Mouse (Mus musculus) embryonic stem cell, embryonic (primary cell): Measurements from ENCODE around the gene Igdcc3.

Experiments
- CTCF ChIA-PET, 4 experiments: fragments of 300-600 bp in 2 of 4; fragments of 350-600 bp in 2 of 4; sonication (Branson Sonifier 250); formaldehyde crosslinking; loops; one replicate each; lab custom pipeline; 2022; ENCODE audit warnings: inconsistent platforms in 2 of 4; lab: Charles Lee
- POLR2A ChIA-PET, 4 experiments: fragments of 300-600 bp in 2 of 4; fragments of 350-600 bp in 2 of 4; sonication (Branson Sonifier 250); formaldehyde crosslinking; loops; one replicate each; lab custom pipeline; 2022; ENCODE audit warnings: antibody characterized with exemption in 4 of 4, inconsistent platforms in 1 of 4; lab: Charles Lee

Gene Igdcc3

GRCm38 (mm10) chr9:65140936-65141305, at the start of gene Igdcc3:
TSS of gene Igdcc3 (plus strand) at chr9:65141189.
- ChIA-PET POLR2A (interaction anchor here in 3 of 4 experiments (0.6 to 3.7 kb wide), 23 partner anchors 12 to 920 kb away, joined by 3 to 42 read pairs (median 4); partner anchors contain the start of genes Parp16 (in 2 of the 3) and Hacd3 (in 1 of the 3)), CTCF (interaction anchor here in 3 of 4 experiments (0.6 to 3.0 kb wide), 5 partner anchors 13 to 107 kb away, joined by 3 to 28 read pairs (median 4); no protein-coding TSS in a partner anchor)

GRCm38 (mm10) chr9:65094237-65094636, 46.8 kb upstream of the Igdcc3 start:
- CTCF ChIA-PET: interaction anchor here in 3 of 4 experiments (0.5 to 2.2 kb wide), 14 partner anchors 10 to 1952 kb away, joined by 3 to 9 read pairs (median 3); partner anchors contain the start of genes Dpp8 (in 1 of the 3) and Hacd3 (in 1 of the 3)
- POLR2A ChIA-PET: interaction anchor here in 3 of 4 experiments (0.6 to 2.6 kb wide), 14 partner anchors 11 to 456 kb away, joined by 3 to 9 read pairs (median 4); partner anchors contain the start of gene Hacd3 (in 1 of the 3)

GRCm38 (mm10) chr9:65100991-65101685, 39.9 kb upstream of the Igdcc3 start, which contains the start of gene Igdcc4:
TSS of gene Igdcc4 (plus strand) at chr9:65101486.
- POLR2A ChIA-PET: interaction anchor here in 3 of 4 experiments (0.6 to 2.7 kb wide), 7 partner anchors 8 to 80 kb away, joined by 3 to 11 read pairs (median 3); partner anchors contain the start of gene Hacd3 (in 1 of the 3)
- CTCF ChIA-PET: interaction anchor here in 3 of 4 experiments (0.9 to 2.0 kb wide), 5 partner anchors 20 to 27 kb away, joined by 3 to 7 read pairs (median 4); no protein-coding TSS in a partner anchor

GRCm38 (mm10) chr9:65101686-65102376, 39.2 kb upstream of the Igdcc3 start:
- ChIA-PET POLR2A (interaction anchor here in 3 of 4 experiments (0.6 to 2.7 kb wide), 9 partner anchors 8 to 1064 kb away, joined by 3 to 11 read pairs (median 4); partner anchors contain the start of genes Dpp8 (in 1 of the 3) and Hacd3 (in 1 of the 3)), CTCF (interaction anchor here (0.5 to 2.0 kb wide), 5 partner anchors 22 to 45 kb away, joined by 3 to 7 read pairs (median 3); no protein-coding TSS in a partner anchor)

- ChIA-PET CTCF (interaction anchor here (0.5 to 2.0 kb wide), 7 partner anchors 19 to 44 kb away, joined by 3 to 7 read pairs (median 3); no protein-coding TSS in a partner anchor), POLR2A (interaction anchor here in 3 of 4 experiments (0.6 to 2.7 kb wide), 17 partner anchors 12 to 1065 kb away, joined by 3 to 11 read pairs (median 4); partner anchors contain the start of genes Hacd3 (in 2 of the 3) and Dpp8 (in 1 of the 3))
These were observed 38.4 kb upstream of the Igdcc3 start for GRCm38 (mm10) chr9:65102377-65103172.

- ChIA-PET POLR2A (interaction anchor here in 3 of 4 experiments (0.6 to 2.7 kb wide), 14 partner anchors 17 to 112 kb away, joined by 3 to 11 read pairs (median 3); partner anchors contain the start of genes Hacd3 (in 2 of the 3) and Dpp8 (in 1 of the 3)), CTCF (interaction anchor here in 2 of 4 experiments (0.5 to 2.4 kb wide), 4 partner anchors 10 to 99 kb away, joined by 4 to 7 read pairs (median 5); no protein-coding TSS in a partner anchor)
These were observed 37.7 kb upstream of the Igdcc3 start for GRCm38 (mm10) chr9:65103173-65103752.

GRCm38 (mm10) chr9:65106821-65107220, 34.2 kb upstream of the Igdcc3 start:
- CTCF ChIA-PET: interaction anchor here in 1 of 4 experiments (0.7 kb wide), 1 partner anchor 16 kb away, joined by 6 read pairs; no protein-coding TSS in a partner anchor
- POLR2A ChIA-PET: interaction anchor here in 2 of 4 experiments (0.7 to 0.9 kb wide), 3 partner anchors 63 to 364 kb away, joined by 3 read pairs; no protein-coding TSS in a partner anchor

- POLR2A ChIA-PET: interaction anchor here in 3 of 4 experiments (0.7 to 2.2 kb wide), 3 partner anchors 17 to 34 kb away, joined by 6 to 11 read pairs (median 8); partner anchors contain the start of gene Igdcc3 (in 1 of the 3)
- CTCF ChIA-PET: interaction anchor here in 1 of 4 experiments (4.5 kb wide), 1 partner anchor 20 kb away, joined by 27 read pairs; no protein-coding TSS in a partner anchor
These were observed 33.1 kb upstream of the Igdcc3 start for GRCm38 (mm10) chr9:65107893-65108292.

- ChIA-PET CTCF (interaction anchor here (0.5 to 4.5 kb wide), 14 partner anchors 9 to 148 kb away, joined by 3 to 27 read pairs (median 4); no protein-coding TSS in a partner anchor), POLR2A (interaction anchor here (0.6 to 3.7 kb wide), 44 partner anchors 8 to 448 kb away, joined by 3 to 30 read pairs (median 4); partner anchors contain the start of genes Hacd3 (in 2 of the 4), Dpp8 (in 1 of the 4), Igdcc3 (in 1 of the 4) and Igdcc4 (in 1 of the 4))
These were observed 31.6 kb upstream of the Igdcc3 start for GRCm38 (mm10) chr9:65109132-65110072.

GRCm38 (mm10) chr9:65111698-65112097, 29.3 kb upstream of the Igdcc3 start:
- ChIA-PET CTCF (interaction anchor here in 2 of 4 experiments (0.9 to 4.5 kb wide), 4 partner anchors 9 to 16 kb away, joined by 3 to 27 read pairs (median 4); no protein-coding TSS in a partner anchor), POLR2A (interaction anchor here in 3 of 4 experiments (0.7 to 3.7 kb wide), 10 partner anchors 11 to 178 kb away, joined by 3 to 30 read pairs (median 4); partner anchors contain the start of genes Dpp8 (in 1 of the 3) and Hacd3 (in 1 of the 3))

- ChIA-PET POLR2A (interaction anchor here in 1 of 4 experiments (0.6 to 1.4 kb wide), 3 partner anchors 15 to 105 kb away, joined by 3 read pairs; no protein-coding TSS in a partner anchor), CTCF (no interaction called here)
These were observed 27.3 kb upstream of the Igdcc3 start for GRCm38 (mm10) chr9:65113694-65114093.

GRCm38 (mm10) chr9:65115891-65116290, 25.1 kb upstream of the Igdcc3 start:
- CTCF ChIA-PET: interaction anchor here in 1 of 4 experiments (0.5 kb wide), 1 partner anchor 1242 kb away, joined by 3 read pairs; no protein-coding TSS in a partner anchor
- POLR2A ChIA-PET: interaction anchor here in 3 of 4 experiments (0.6 to 1.1 kb wide), 5 partner anchors 8 to 715 kb away, joined by 3 read pairs; partner anchors contain the start of gene Hacd3 (in 1 of the 3)

GRCm38 (mm10) chr9:65117516-65117915, 23.5 kb upstream of the Igdcc3 start:
- POLR2A ChIA-PET: interaction anchor here in 2 of 4 experiments (1.6 to 1.8 kb wide), 2 partner anchors 15 to 79 kb away, joined by 4 to 8 read pairs; no protein-coding TSS in a partner anchor

GRCm38 (mm10) chr9:65120935-65121334, 20.1 kb upstream of the Igdcc3 start:
- CTCF ChIA-PET: interaction anchor here (0.5 to 2.7 kb wide), 34 partner anchors 9 to 773 kb away, joined by 3 to 10 read pairs (median 4); partner anchors contain the start of genes Dpp8 (in 2 of the 4) and Hacd3 (in 1 of the 4)
- POLR2A ChIA-PET: interaction anchor here in 3 of 4 experiments (0.5 to 5.3 kb wide), 10 partner anchors 10 to 89 kb away, joined by 3 to 59 read pairs (median 3); partner anchors contain the start of genes Dpp8 (in 1 of the 3) and Parp16 (in 1 of the 3)

More at GRCm38 (mm10) chr9:65117516-65117915, 23.5 kb upstream of the Igdcc3 start:
- CTCF ChIA-PET: interaction anchor here in 2 of 4 experiments (0.6 to 0.7 kb wide), 2 partner anchors 180 to 252 kb away, joined by 3 read pairs; no protein-coding TSS in a partner anchor
